Mouse (Mus musculus) lung, embryonic 16.5 days (tissue): ENCODE data around the gene Rad51b. TPM values are rescaled to one million over a fixed set of nuclear protein-coding genes. Genes with fewer than 3 reads are reported as not detected.
A peak's percentile ranks its signal among the peaks of the same experiment; 100 is the strongest.

ENCODE experiments used
- ATAC-seq: fragments of 200-750 bp; cut with Nextera tagmentation; 2 replicates; pipeline ENCODE4 v1.8.0; 2017; ENCODE audit warnings: low read depth, mild to moderate bottlenecking, moderate library complexity
- H3K27ac ChIP-seq: fragments of 300-500 bp; sonication (generic); 2 replicates; pipeline ENCODE4 v1.5.1; 2014; ENCODE audit warnings: mild to moderate bottlenecking, control low read depth, low read length
- H3K27me3 ChIP-seq: fragments of 300-500 bp; sonication (generic); 2 replicates; pipeline ENCODE4 v1.6.1; 2014; ENCODE audit warnings: low read depth, low read length, mixed read lengths; ENCODE audit not compliant: control insufficient read depth, insufficient read depth
- H3K36me3 ChIP-seq: fragments of 300-500 bp; sonication (generic); 2 replicates; pipeline ENCODE4 v1.6.1; 2014; ENCODE audit warnings: low read length; ENCODE audit not compliant: control insufficient read depth, insufficient read depth
- H3K4me1 ChIP-seq: fragments of 300-500 bp; sonication (generic); replicated peaks from 2 replicates; pipeline ENCODE4 v1.6.1; 2014; ENCODE audit warnings: low read length, mixed read lengths; ENCODE audit not compliant: control insufficient read depth, insufficient read depth
- H3K4me2 ChIP-seq: fragments of 300-500 bp; sonication (generic); 2 replicates; pipeline ENCODE4 v1.6.1; 2014; ENCODE audit warnings: low read depth, low read length, control low read depth
- H3K4me3 ChIP-seq: fragments of 300-500 bp; sonication (generic); 2 replicates; pipeline ENCODE4 v1.5.1; 2014; ENCODE audit warnings: mild to moderate bottlenecking, low read length, control low read depth
- H3K9ac ChIP-seq: fragments of 300-500 bp; sonication (generic); 2 replicates; pipeline ENCODE4 v1.6.1; 2014; ENCODE audit warnings: low read length, control low read depth
- H3K9me3 ChIP-seq: fragments of 300-500 bp; sonication (generic); 2 replicates; pipeline ENCODE4 v1.6.1; 2016; ENCODE audit warnings: low read length; ENCODE audit not compliant: control insufficient read depth
- WGBS: fragments of 180-500 bp; shearing (Covaris S2); extraction: QIAGEN DNeasy Blood & Tissue Kit; methylation state at CpG from one replicate; pipeline ENCODE4 v1.1.7; 2014; 5-methylcytosine and 5-hydroxymethylcytosine counted together
- polyA plus RNA-seq: library from polyadenylated mRNA; unstranded; fragments of >200 nt; fragmentation: Nextera tagmentation; extraction: Ambion mirVana; gene quantifications from 2 replicates; pipeline ENCODE4 v1.2.1, GENCODE M21; 2015

Rad51b gene
- polyA plus RNA-seq, 1 experiment from 2014 or later, result 7.6 TPM

GRCm38 (mm10) chr12:79675440-79676176 lies 378.5 kb downstream of the Rad51b start:
- ATAC-seq, result peak; percentile 88
- peak overlapping the region; percentile 94 for H3K27ac ChIP-seq
- no peaks in the 10 kb centered on the region for H3K36me3 ChIP-seq
- WGBS, result 24% methylated on average over 13 of the region's 13 CpGs
- no peak overlapping the region for H3K4me3 ChIP-seq
- H3K9ac ChIP-seq, result peak overlapping the region; percentile 21; the same call in 1 of the 2 replicates
- H3K4me1 ChIP-seq, result peaks cover 34% of the 10 kb centered on the region
- no peaks in the 10 kb centered on the region for H3K9me3 ChIP-seq
- H3K4me2 ChIP-seq, result peak overlapping the region; percentile 2
- H3K27me3 ChIP-seq, result no peaks in the 10 kb centered on the region

- Histone ChIP-seq H3K27me3 (no peaks in the 10 kb centered on the region), H3K4me1 (peaks cover 34% of the 10 kb centered on the region), H3K27ac (peak overlapping the region; percentile 94), H3K9ac (no peak overlapping the region), H3K4me3 (no peak overlapping the region), H3K4me2 (no peak overlapping the region), H3K36me3 (no peaks in the 10 kb centered on the region), H3K9me3 (no peaks in the 10 kb centered on the region)
- ATAC-seq, result no peak
- 55% methylated on average over 6 of the region's 6 CpGs for WGBS
These were observed 379.2 kb downstream of the Rad51b start for GRCm38 (mm10) chr12:79676251-79676650.

- no peak for ATAC-seq
- 56% methylated on average over 5 of the region's 5 CpGs for WGBS
- peaks cover 34% of the 10 kb centered on the region for H3K4me1 ChIP-seq
These were observed 379.8 kb downstream of the Rad51b start for GRCm38 (mm10) chr12:79676896-79677295.

GRCm38 (mm10) chr12:79679251-79679901 lies 382.3 kb downstream of the Rad51b start:
- H3K36me3 ChIP-seq, result no peaks in the 10 kb centered on the region
- H3K27ac ChIP-seq, result peak overlapping the region; percentile 62
- no peak for ATAC-seq
- H3K9me3 ChIP-seq, result no peaks in the 10 kb centered on the region
- H3K27me3 ChIP-seq, result no peaks in the 10 kb centered on the region
- H3K4me3 ChIP-seq, result no peak overlapping the region
- H3K9ac ChIP-seq, result 0 out of 2 replicates have a peak overlapping the region, but pooled peaks have one; percentile 5
- WGBS, result 49% methylated on average over 11 of the region's 11 CpGs
- peaks cover 50% of the 10 kb centered on the region for H3K4me1 ChIP-seq
- H3K4me2 ChIP-seq, result no peak overlapping the region

More at GRCm38 (mm10) chr12:79676896-79677295, 379.8 kb downstream of the Rad51b start:
- Histone ChIP-seq H3K9me3 (no peaks in the 10 kb centered on the region), H3K9ac (no peak overlapping the region), H3K36me3 (no peaks in the 10 kb centered on the region), H3K27ac (peak overlapping the region; percentile 94), H3K27me3 (no peaks in the 10 kb centered on the region), H3K4me3 (no peak overlapping the region), H3K4me2 (no peak overlapping the region)

- no peaks in the 10 kb centered on the region for H3K36me3 ChIP-seq
- no peak overlapping the region for H3K9ac ChIP-seq
- no peaks in the 10 kb centered on the region for H3K9me3 ChIP-seq
- H3K27ac ChIP-seq, result peak overlapping the region; percentile 62
- H3K4me1 ChIP-seq, result peaks cover 47% of the 10 kb centered on the region
- no peak overlapping the region for H3K4me3 ChIP-seq
- no peak for ATAC-seq
- H3K27me3 ChIP-seq, result no peaks in the 10 kb centered on the region
- 73% methylated on average over 9 of the region's 9 CpGs for WGBS
- no peak overlapping the region for H3K4me2 ChIP-seq
These were observed 383.0 kb downstream of the Rad51b start for GRCm38 (mm10) chr12:79679941-79680697.

GRCm38 (mm10) chr12:79680698-79681072 lies 383.6 kb downstream of the Rad51b start:
- Histone ChIP-seq H3K4me1 (peaks cover 44% of the 10 kb centered on the region), H3K27me3 (no peaks in the 10 kb centered on the region), H3K4me3 (no peak overlapping the region), H3K9me3 (no peaks in the 10 kb centered on the region), H3K9ac (no peak overlapping the region), H3K36me3 (no peaks in the 10 kb centered on the region), H3K27ac (peak overlapping the region; percentile 62), H3K4me2 (no peak overlapping the region)
- WGBS, result 52% methylated on average over 3 of the region's 3 CpGs
- no peak for ATAC-seq

- ATAC-seq, result no peak
- Histone ChIP-seq H3K4me3 (no peak overlapping the region), H3K27me3 (no peaks in the 10 kb centered on the region), H3K36me3 (no peaks in the 10 kb centered on the region), H3K9me3 (no peaks in the 10 kb centered on the region), H3K4me1 (peaks cover 36% of the 10 kb centered on the region), H3K9ac (no peak overlapping the region), H3K4me2 (no peak overlapping the region), H3K27ac (no peak overlapping the region)
- 82% methylated on average over 6 of the region's 6 CpGs for WGBS
These were observed 384.5 kb downstream of the Rad51b start for GRCm38 (mm10) chr12:79681571-79681970.

GRCm38 (mm10) chr12:79683350-79683749 lies 386.3 kb downstream of the Rad51b start:
- Histone ChIP-seq H3K4me1 (peaks cover 38% of the 10 kb centered on the region), H3K36me3 (no peaks in the 10 kb centered on the region), H3K9ac (no peak overlapping the region), H3K27me3 (no peaks in the 10 kb centered on the region), H3K4me2 (no peak overlapping the region), H3K27ac (peak overlapping the region; percentile 88), H3K4me3 (no peak overlapping the region), H3K9me3 (no peaks in the 10 kb centered on the region)
- 16% methylated on average over 3 of the region's 3 CpGs for WGBS
- ATAC-seq, result 0 out of 2 replicates have a peak, but pooled peaks have one; percentile 12

GRCm38 (mm10) chr12:79683759-79684158 lies 386.7 kb downstream of the Rad51b start:
- H3K4me2 ChIP-seq, result no peak overlapping the region
- H3K36me3 ChIP-seq, result no peaks in the 10 kb centered on the region
- peak; percentile 73 for ATAC-seq
- H3K4me3 ChIP-seq, result no peak overlapping the region
- H3K27ac ChIP-seq, result peak overlapping the region; percentile 88
- H3K4me1 ChIP-seq, result peaks cover 38% of the 10 kb centered on the region
- no peak overlapping the region for H3K9ac ChIP-seq
- WGBS, result 19% methylated on average over 4 of the region's 4 CpGs
- H3K27me3 ChIP-seq, result no peaks in the 10 kb centered on the region
- no peaks in the 10 kb centered on the region for H3K9me3 ChIP-seq
